Mouse (Mus musculus) neural tube, embryonic 10.5 days (tissue): ENCODE measurements at regions not wholly inside any gene's neighbourhood (a gene's known extent, or its start where the extent isn't known, plus 50 kb on each side); places are given as distances from the start of the nearest gene placed in this dataset.

ENCODE experiments used
- DNase-seq: peaks from one replicate; pipeline ENCODE4 v3.0.0-alpha.2; 2017; ENCODE audit warnings: low spot score; ENCODE audit errors: extremely low spot score

GRCm38 (mm10) chr12:79913898-79914297 is 198.9 kb downstream of the Zfp36l1 start:
- DNase-seq, result no peak

DNA sequence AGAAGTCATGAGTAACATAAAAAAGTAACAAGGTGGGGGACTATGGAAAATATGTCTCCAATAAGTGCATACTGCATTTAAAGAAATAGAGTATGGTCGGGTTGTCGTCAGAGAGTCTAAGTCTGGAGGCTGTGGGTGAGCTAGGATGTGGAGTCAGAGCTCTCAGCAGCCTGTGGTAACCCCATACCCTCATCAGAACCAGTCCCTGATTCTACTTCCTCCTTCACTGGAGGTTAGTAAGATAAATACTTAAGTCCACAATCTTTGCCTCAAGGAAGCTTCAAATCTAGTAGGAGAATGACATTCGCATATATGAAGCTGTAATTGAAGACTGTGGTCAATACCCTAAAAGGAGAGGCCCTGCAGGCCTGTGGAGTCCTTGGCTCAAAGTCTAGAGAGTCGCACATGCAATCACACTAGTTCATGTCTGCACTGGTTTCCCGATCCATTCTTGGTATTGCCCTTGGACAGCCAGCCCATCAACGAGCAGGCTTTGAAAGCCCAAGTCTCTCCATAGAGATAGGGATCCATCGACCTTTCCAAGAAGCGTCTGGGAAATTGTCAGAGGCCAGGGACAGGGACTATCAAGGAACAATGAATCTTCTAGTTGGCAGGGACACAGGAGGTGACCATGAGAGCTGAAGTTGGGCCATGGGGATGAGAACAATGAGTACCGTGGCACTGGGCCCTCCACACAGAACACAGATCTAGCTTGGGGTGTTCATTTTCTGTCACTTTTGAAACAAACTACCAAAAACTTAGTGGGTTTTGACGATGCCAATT is 200.3 kb downstream of the Zfp36l1 start:
- DNase-seq, result no peak

- peak; percentile 62 for DNase-seq
These were observed 201.7 kb downstream of the Zfp36l1 start for GRCm38 (mm10) chr12:79910884-79911759.

- no peak for DNase-seq
These were observed 205.2 kb downstream of the Zfp36l1 start for GRCm38 (mm10) chr12:79907583-79907982.

- DNase-seq, result no peak
These were observed 206.0 kb downstream of the Zfp36l1 start for GRCm38 (mm10) chr12:79906738-79907365.

DNA sequence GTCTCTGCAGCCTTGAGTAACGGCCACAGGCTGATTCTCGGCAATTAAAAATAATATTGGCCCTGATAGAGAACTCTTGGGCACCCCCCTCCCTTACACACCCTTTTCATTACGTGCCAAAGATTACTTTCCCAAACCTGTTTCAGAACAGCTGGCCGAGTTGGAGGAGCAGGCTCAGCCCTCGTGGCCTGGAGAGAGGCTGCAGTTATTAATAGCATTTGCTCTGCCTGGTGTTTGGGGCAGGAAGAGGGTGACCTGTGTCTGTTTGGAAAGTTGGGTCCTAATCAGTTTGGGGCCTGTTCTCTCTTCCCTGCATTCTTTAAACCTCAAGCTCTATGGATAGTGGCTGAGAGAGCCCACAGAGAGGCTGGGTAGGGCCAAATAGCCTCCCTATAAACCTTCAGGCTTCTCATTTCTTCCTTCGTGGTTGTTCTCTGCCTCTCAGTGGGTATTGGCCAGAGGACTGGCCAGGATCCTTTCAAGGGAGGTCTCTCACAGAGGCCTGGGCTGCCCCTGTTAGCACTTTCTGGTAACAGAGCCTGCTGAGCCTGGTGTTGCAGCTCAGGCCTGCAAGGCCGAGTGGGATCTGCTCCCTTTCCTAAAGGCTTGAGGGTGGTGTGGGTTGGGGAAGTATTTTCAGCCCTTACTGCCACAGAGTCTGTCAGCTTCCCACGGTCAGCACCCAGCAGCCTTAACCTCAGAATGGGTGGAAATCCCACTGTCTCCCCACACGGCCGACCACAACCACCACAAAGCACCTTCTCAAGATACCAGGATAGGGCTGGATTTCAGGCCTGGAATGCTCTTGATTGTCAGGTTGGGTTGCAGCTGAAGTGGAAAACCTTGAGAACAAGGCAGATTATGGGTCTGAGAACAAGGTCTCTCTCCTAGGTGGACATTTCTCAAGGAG is 206.7 kb downstream of the Zfp36l1 start:
- no peak for DNase-seq

DNA sequence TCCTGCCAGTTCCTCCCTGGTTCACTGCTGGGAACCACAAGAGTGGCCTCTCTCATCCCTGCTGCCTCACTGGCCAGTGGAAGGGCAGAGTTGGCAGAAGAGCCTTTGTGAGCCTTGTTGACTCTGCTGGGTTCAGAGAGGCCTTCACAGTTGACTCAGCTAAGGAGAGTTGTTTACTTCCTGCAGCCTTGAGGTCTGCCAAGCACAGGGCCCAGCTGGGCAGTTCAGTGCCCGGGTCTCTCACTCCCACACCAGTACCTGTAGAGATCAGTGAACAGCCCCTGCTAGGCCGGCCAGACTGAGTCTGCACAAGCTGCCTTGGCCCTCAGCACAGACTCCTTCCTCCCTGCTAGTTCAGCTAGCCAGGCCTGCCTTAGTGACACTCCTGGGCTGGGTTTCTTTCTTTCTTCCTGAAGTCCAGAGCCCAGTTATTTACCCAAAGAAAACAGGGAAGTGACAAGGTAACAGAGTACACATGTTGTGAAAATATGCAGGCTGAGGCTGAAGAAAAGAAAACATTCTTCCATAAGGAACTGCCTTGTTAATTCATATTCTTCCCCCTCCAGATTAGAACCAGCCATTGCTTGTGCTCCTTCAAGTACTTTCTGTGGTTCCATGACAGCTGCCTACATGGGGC is 207.8 kb downstream of the Zfp36l1 start:
- DNase-seq, result no peak

GRCm38 (mm10) chr12:79902761-79903160 is 210.1 kb downstream of the Zfp36l1 start:
- DNase-seq, result no peak

- DNase-seq, result no peak
These were observed 210.7 kb downstream of the Zfp36l1 start for GRCm38 (mm10) chr12:79902163-79902562.

GRCm38 (mm10) chr12:79898198-79898930 is 214.4 kb downstream of the Zfp36l1 start:
- DNase-seq, result peak; percentile 68

DNA sequence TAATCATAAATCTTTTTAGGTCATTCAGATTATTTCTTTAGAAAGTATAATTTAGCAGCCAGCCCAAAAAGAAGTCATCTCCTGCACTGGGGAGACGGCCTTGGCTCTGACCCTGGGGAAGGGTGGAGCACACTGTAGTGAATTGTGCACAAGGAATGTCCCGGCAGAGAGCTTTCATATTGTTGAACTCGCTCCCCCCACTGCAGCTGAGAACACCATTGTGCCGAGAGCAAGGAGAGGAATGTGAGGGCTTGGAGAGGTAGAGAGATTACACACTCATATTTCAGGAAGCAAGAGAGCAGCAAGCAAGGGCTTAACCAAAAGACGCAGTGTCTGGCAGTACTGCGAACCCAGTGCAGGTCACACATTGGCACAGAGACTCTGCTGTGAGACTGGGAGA is 216.8 kb downstream of the Zfp36l1 start:
- DNase-seq, result no peak

GRCm38 (mm10) chr12:79895324-79895723 is 217.5 kb downstream of the Zfp36l1 start:
- no peak for DNase-seq

DNA sequence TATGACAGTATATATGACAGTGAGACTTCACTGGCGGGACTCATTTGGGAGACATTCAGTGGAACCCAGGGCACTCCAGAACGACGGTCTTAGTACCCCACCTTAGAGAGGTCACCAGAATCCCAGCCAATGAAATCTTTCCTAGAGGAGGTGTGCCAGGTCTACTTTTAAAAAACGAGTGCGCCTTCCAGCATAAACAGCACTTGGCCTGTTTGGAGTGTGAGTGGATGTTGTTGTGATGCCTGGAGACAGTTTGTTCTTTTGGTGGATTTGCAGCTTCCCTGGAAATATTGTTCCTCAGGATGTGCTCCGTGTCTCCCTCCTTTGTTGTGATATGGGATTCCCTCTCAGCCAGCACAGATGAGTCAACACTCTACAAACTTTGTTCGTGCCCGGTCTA is 219.9 kb downstream of the Zfp36l1 start:
- DNase-seq, result no peak

DNA sequence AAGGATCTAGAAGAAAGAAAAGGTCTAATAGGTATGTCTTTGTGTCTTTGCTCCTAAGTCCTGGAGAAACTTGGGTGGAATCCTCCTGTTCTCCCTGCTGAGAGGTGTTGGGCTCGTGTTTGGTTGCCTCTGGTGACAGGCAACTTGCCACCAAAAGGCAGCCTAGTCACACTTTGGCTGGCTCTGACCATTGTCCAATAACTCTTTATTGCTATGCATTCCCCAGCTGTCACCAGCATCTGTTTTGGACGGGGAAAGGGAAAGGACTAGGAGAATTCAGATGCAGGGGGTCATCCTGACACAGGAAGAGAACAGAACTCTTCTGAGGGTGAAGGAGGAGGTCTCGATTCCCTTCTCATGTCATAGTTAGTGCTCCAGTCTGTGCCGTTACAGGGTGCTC is 220.9 kb downstream of the Zfp36l1 start:
- DNase-seq, result no peak

GRCm38 (mm10) chr12:79890887-79891286 is 221.9 kb downstream of the Zfp36l1 start:
- DNase-seq, result peak; percentile 50

DNA sequence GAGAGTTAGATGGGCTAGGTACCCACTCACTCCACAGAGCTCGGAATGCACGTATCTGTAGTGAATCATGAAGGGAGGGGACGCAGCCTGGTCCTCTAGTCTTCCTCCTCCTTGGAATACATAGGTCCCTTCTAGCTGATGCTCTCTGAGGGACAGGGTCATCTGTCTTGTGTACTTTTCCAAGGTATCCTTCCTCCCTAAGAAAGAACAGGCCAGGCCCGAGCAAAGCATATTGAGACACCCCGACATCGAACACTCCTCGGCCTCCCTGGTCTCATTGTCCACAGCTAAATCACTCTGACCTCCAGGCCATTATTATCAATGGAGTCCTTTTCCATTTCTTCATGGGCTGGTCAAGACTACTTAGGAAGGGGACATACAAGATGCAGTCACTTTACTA is 222.5 kb downstream of the Zfp36l1 start:
- DNase-seq, result no peak

GRCm38 (mm10) chr12:79888812-79889211 is 224.0 kb downstream of the Zfp36l1 start:
- DNase-seq, result no peak

- no peak for DNase-seq
These were observed 224.7 kb downstream of the Zfp36l1 start for GRCm38 (mm10) chr12:79888086-79888485.

GRCm38 (mm10) chr12:79887225-79887886 is 225.5 kb downstream of the Zfp36l1 start:
- DNase-seq, result peak; percentile 26
